Mouse (Mus musculus) spleen, adult 2 months (tissue): ENCODE data around the gene Nr2f1.

Source experiments
- CTCF ChIP-seq: fragments of 200-500 bp; IDR thresholded peaks from 2 replicates; pipeline ENCODE4 v1.5.1; 2011; ENCODE audit warnings: mild to moderate bottlenecking, inconsistent platforms; ENCODE audit not compliant: insufficient read depth, insufficient read length, insufficient replicate concordance; ENCODE audit errors: extremely low read depth
- POLR2A ChIP-seq: fragments of 200-500 bp; IDR thresholded peaks from 2 replicates; pipeline ENCODE4 v1.6.1; 2011; ENCODE audit warnings: low read depth, low read length, inconsistent platforms

GRCm38 (mm10) chr13:78195601-78196115 lies 3.9 kb downstream of the Nr2f1 start:
- TF ChIP-seq POLR2A: no peak
- no peak for TF ChIP-seq CTCF
